Mouse (Mus musculus) forebrain, postnatal 0 days (tissue): ENCODE measurements around the gene Mef2c. TPM values are rescaled to one million over a fixed set of nuclear protein-coding genes. Genes with fewer than 3 reads are reported as not detected.

Source experiments
- ATAC-seq: fragments of 200-750 bp; cut with Nextera tagmentation; 2 replicates; pipeline ENCODE4 v1.8.0; 2017; ENCODE audit warnings: mild to moderate bottlenecking, moderate library complexity
- DNase-seq: peaks from one replicate; pipeline ENCODE4 v3.0.0-alpha.2; 2015
- H3K27ac ChIP-seq: fragments of 300-500 bp; sonication (generic); 2 replicates; pipeline ENCODE4 v1.5.1; 2014; ENCODE audit warnings: low read depth, mild to moderate bottlenecking, antibody characterized with exemption, low read length, moderate library complexity, mixed read lengths
- H3K27me3 ChIP-seq: fragments of 300-500 bp; sonication (generic); 2 replicates; pipeline ENCODE4 v1.6.1; 2014; ENCODE audit warnings: mild to moderate bottlenecking, low read length, mixed read lengths; ENCODE audit not compliant: insufficient read depth
- H3K36me3 ChIP-seq: fragments of 300-500 bp; sonication (generic); 2 replicates; pipeline ENCODE4 v1.6.1; 2014; ENCODE audit warnings: mild to moderate bottlenecking, moderate library complexity; ENCODE audit not compliant: insufficient read depth
- H3K4me1 ChIP-seq: fragments of 300-500 bp; sonication (generic); 2 replicates; pipeline ENCODE4 v1.6.1; 2014; ENCODE audit warnings: antibody characterized with exemption; ENCODE audit not compliant: insufficient read depth
- H3K4me2 ChIP-seq: fragments of 300-500 bp; sonication (generic); 2 replicates; pipeline ENCODE4 v1.6.1; 2014; ENCODE audit warnings: low read depth, mild to moderate bottlenecking, moderate library complexity
- H3K4me3 ChIP-seq: fragments of 300-500 bp; sonication (generic); 2 replicates; pipeline ENCODE4 v1.5.1; 2014; ENCODE audit warnings: low read depth, low read length, mixed read lengths
- H3K9ac ChIP-seq: fragments of 300-500 bp; sonication (generic); 2 replicates; pipeline ENCODE4 v1.6.1; 2014; ENCODE audit warnings: mild to moderate bottlenecking
- H3K9me3 ChIP-seq: fragments of 300-500 bp; sonication (generic); 2 replicates; pipeline ENCODE4 v1.6.1; 2016; ENCODE audit warnings: low read length
- CTCF ChIP-seq: sonication (generic); IDR thresholded peaks from 2 replicates; pipeline ENCODE4 v1.5.1; 2016; ENCODE audit warnings: antibody characterized with exemption, control low read depth, low read depth
- WGBS: fragments of 180-500 bp; shearing (Covaris S2); extraction: QIAGEN DNeasy Blood & Tissue Kit; methylation state at CpG from one replicate; pipeline ENCODE4 v1.1.7; 2014; 5-methylcytosine and 5-hydroxymethylcytosine counted together
- polyA plus RNA-seq: library from polyadenylated mRNA; unstranded; fragments of >200 nt; fragmentation: Nextera tagmentation; extraction: Ambion mirVana; gene quantifications from 2 replicates; pipeline ENCODE4 v1.2.1, GENCODE M21; 2015
- total RNA-seq: library from RNA; depleted of rRNA; stranded (reverse); fragments of >200 nt; gene quantifications from 2 replicates; pipeline ENCODE4 v1.2.3, GENCODE M21; 2014

The Mef2c gene
- total and polyA plus RNA-seq, 2 experiments from 2014 or later = 245 to 373 TPM

- no peak for TF ChIP-seq CTCF
- Histone ChIP-seq H3K9me3 (no peaks in the 10 kb centered on the region), H3K27me3 (no peaks in the 10 kb centered on the region), H3K4me2 (no peak overlapping the region), H3K4me1 (peaks cover 13% of the 10 kb centered on the region), H3K9ac (no peak overlapping the region), H3K36me3 (no peaks in the 10 kb centered on the region), H3K27ac (no peak overlapping the region), H3K4me3 (no peak overlapping the region)
- ATAC-seq (no peak; the same call in 1 of the 2 replicates), DNase-seq (no peak)
- 15% methylated on average over 4 of the region's 4 CpGs for WGBS
These were observed 101.0 kb downstream of the Mef2c start for GRCm38 (mm10) chr13:83604785-83605184.

GRCm38 (mm10) chr13:83607883-83608581, 104.2 kb downstream of the Mef2c start:
- no peak for TF ChIP-seq CTCF
- Histone ChIP-seq H3K36me3 (no peaks in the 10 kb centered on the region), H3K27me3 (no peaks in the 10 kb centered on the region), H3K9me3 (no peaks in the 10 kb centered on the region), H3K27ac (no peak overlapping the region), H3K4me3 (no peak overlapping the region), H3K9ac (no peak overlapping the region), H3K4me1 (peaks cover 13% of the 10 kb centered on the region), H3K4me2 (no peak overlapping the region)
- peak; percentile 63 for DNase-seq
- 15% methylated on average over 4 of the region's 4 CpGs for WGBS
- ATAC-seq = no peak

- Histone ChIP-seq H3K4me2 (no peak overlapping the region), H3K27ac (no peak overlapping the region), H3K27me3 (no peaks in the 10 kb centered on the region), H3K4me3 (no peak overlapping the region), H3K4me1 (peaks cover 11% of the 10 kb centered on the region), H3K9me3 (no peaks in the 10 kb centered on the region), H3K9ac (no peak overlapping the region), H3K36me3 (no peaks in the 10 kb centered on the region)
- ATAC-seq = no peak
- DNase-seq = no peak
- TF ChIP-seq CTCF = no peak
- 57% methylated on average over 3 of the region's 3 CpGs for WGBS
These were observed 105.2 kb downstream of the Mef2c start for GRCm38 (mm10) chr13:83608851-83609516.

- H3K27ac ChIP-seq = no peak overlapping the region
- H3K27me3 ChIP-seq = no peaks in the 10 kb centered on the region
- no peak overlapping the region for H3K4me2 ChIP-seq
- no peak for TF ChIP-seq CTCF
- DNase-seq (no peak), ATAC-seq (no peak)
- H3K4me1 ChIP-seq = peaks cover 10% of the 10 kb centered on the region
- no peak overlapping the region for H3K9ac ChIP-seq
- H3K36me3 ChIP-seq = no peaks in the 10 kb centered on the region
- H3K9me3 ChIP-seq = no peaks in the 10 kb centered on the region
- WGBS = 74% methylated on average over 3 of the region's 3 CpGs
- H3K4me3 ChIP-seq = no peak overlapping the region
These were observed 105.7 kb downstream of the Mef2c start for GRCm38 (mm10) chr13:83609517-83609878.

- Histone ChIP-seq H3K9me3 (no peaks in the 10 kb centered on the region), H3K36me3 (no peaks in the 10 kb centered on the region), H3K27ac (no peak overlapping the region), H3K4me3 (no peak overlapping the region), H3K4me2 (no peak overlapping the region), H3K27me3 (no peaks in the 10 kb centered on the region), H3K9ac (no peak overlapping the region), H3K4me1 (peaks cover 5% of the 10 kb centered on the region; the same call in 1 of the 2 replicates)
- ATAC-seq = no peak
- WGBS = 91% methylated on average over 8 of the region's 8 CpGs
- DNase-seq = no peak
- TF ChIP-seq CTCF = no peak
These were observed 106.3 kb downstream of the Mef2c start for GRCm38 (mm10) chr13:83610124-83610523.

GRCm38 (mm10) chr13:83612195-83612594, 108.4 kb downstream of the Mef2c start:
- no peak for TF ChIP-seq CTCF

GRCm38 (mm10) chr13:83615875-83616274, 112.0 kb downstream of the Mef2c start:
- Histone ChIP-seq H3K4me3 (no peak overlapping the region), H3K4me2 (no peak overlapping the region), H3K9ac (no peak overlapping the region), H3K27ac (no peak overlapping the region), H3K4me1 (no peaks in the 10 kb centered on the region), H3K36me3 (no peaks in the 10 kb centered on the region; the same call in none of the 2 replicates), H3K9me3 (no peaks in the 10 kb centered on the region), H3K27me3 (no peaks in the 10 kb centered on the region)
- 69% methylated on average over 3 of the region's 3 CpGs for WGBS
- ATAC-seq (no peak), DNase-seq (no peak)
- no peak for TF ChIP-seq CTCF

More at GRCm38 (mm10) chr13:83612195-83612594, 108.4 kb downstream of the Mef2c start:
- Histone ChIP-seq H3K4me2 (no peak overlapping the region), H3K27ac (no peak overlapping the region), H3K9me3 (no peaks in the 10 kb centered on the region), H3K27me3 (no peaks in the 10 kb centered on the region), H3K36me3 (no peaks in the 10 kb centered on the region), H3K4me3 (no peak overlapping the region), H3K4me1 (peaks cover 5% of the 10 kb centered on the region; the same call in 1 of the 2 replicates), H3K9ac (no peak overlapping the region)
- no peak for ATAC-seq
- WGBS = 79% methylated on average over 1 of the region's 1 CpGs
- DNase-seq = no peak
